Mouse (Mus musculus) left cerebral cortex, adult 18-20 months (tissue): ENCODE results near the gene Olfr1031. TPM values are rescaled to one million over a fixed set of nuclear protein-coding genes. Genes with fewer than 3 reads are reported as not detected.
"Not testable (repeated sequence)": the region's sequence is repeated elsewhere in the genome, so short reads cannot be mapped to it uniquely, and the experiment has no call there.

Experiments
- DNase-seq, 2 experiments: peaks; one replicate each; pipeline ENCODE4 v3.0.0; 2021 to 2022; ENCODE audit warnings: low spot score in 2 of 2, mixed read lengths in 1 of 2
- long read RNA-seq, 2 experiments: library from polyadenylated mRNA; stranded (forward); transcript quantifications; one replicate each; pipeline ENCODE4 v2.0.0; 2021
- total RNA-seq, 2 experiments: library from RNA; stranded (reverse); gene quantifications; 2 replicates each; pipeline ENCODE4 v1.2.3; 2021

Olfr1031 gene
- total RNA-seq: not detected
- long read RNA-seq, experiment 1: 0 reads
- long read RNA-seq, experiment 2: 0 reads

DNA sequence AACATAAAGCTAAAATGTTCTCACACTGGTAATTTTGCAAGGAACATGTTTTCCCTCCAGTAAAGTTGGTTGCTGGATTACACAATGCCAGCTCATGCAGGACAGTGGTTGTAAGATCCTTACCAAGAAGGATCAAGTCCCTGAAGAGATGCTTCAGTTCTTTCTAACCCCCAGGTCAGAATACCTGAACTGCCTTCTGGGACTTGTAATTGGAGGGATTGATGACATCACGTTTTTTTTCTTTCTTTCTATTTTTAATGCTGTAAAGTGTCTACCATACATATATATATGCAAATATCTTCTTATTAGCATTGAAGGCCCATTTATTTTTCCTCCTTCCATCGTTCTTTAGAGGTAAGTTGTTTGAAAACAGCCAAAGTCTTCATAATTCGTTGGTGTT is at the start of gene Olfr1031:
Gene Olfr1031 (plus strand): TSS at position 301 of the 400 bp plus-strand sequence.
- DNase-seq: no peak

- no peak for DNase-seq
Measured at GRCm38 (mm10) chr2:85950137-85950536, 40.0 kb upstream of the Olfr1031 start, which contains the start of gene Olfr1028. Gene Olfr1028 (plus strand): TSS chr2:85950437.

GRCm38 (mm10) chr2:85973595-85973994 is 16.5 kb upstream of the Olfr1031 start, which contains the start of gene Olfr1029:
Gene Olfr1029 (plus strand): TSS chr2:85973895.
- no peak for DNase-seq

DNA sequence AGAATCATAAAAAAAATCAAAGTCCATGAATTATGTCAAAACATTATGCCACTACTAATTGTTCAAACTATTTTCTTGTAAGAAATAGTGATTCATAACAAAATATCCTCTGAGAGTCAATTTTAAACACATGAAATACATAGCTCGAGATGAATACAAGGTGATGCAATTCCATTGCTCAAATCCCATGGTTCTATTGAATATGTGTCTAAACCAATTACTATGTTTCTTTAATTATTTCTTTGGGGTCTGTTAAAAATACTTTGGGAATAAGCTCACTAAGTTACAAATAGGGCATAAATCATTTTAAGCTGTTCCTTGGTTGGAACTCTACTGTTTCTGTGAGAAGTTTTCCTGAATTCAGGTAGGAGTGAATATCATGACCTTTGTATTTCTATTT is 11.1 kb upstream of the Olfr1031 start, which contains the start of gene Olfr1030:
Gene Olfr1030 (plus strand): TSS at position 301 of the 400 bp plus-strand sequence.
- no peak for DNase-seq

DNA sequence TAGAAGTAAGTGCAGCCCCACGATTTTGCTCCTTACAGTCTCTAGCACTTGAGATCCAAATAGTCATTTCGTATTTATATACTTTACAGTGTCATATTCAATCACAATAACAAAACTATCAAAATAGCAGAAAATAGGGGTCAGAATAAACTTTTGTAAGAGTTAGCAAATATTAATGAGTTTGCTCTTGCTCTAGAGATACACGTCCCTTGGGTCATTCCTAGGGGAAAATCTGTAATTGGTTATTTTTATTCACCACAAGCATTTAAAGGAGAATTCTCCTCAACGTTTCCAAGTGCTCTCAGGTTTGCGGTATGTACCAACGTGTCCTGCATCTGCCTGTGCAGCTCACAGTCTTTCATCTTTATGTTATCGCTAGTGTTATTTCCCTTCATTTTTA is 15.1 kb downstream of the Olfr1031 start, which contains the start of gene Olfr1032:
Gene Olfr1032 (plus strand): TSS at position 301 of the 400 bp plus-strand sequence.
- DNase-seq: no peak

- not testable (repeated sequence) for DNase-seq
Measured at GRCm38 (mm10) chr2:86020406-86020805, 30.3 kb downstream of the Olfr1031 start, which contains the start of gene Olfr1033. Gene Olfr1033 (plus strand): TSS chr2:86020633.

- not testable (repeated sequence) for DNase-seq
Measured at GRCm38 (mm10) chr2:86021518-86021917, 31.4 kb downstream of the Olfr1031 start.

Other genes with a start within 250 kb of the Olfr1031 start
- gene Olfr1012, start 227.5 kb upstream of the Olfr1031 start, total RNA-seq: not detected
- gene Olfr1013, start 223.2 kb upstream of the Olfr1031 start, total RNA-seq: not detected
- not detected for gene Olfr1014, start 217.6 kb upstream of the Olfr1031 start, total RNA-seq
- not detected for gene Olfr1015, start 208.3 kb upstream of the Olfr1031 start, total RNA-seq
- gene Olfr1016, start 187.8 kb upstream of the Olfr1031 start, total RNA-seq: not detected
- not detected for gene Olfr1018, start 171.8 kb upstream of the Olfr1031 start, total RNA-seq
- not detected for gene Olfr1019, start 144.8 kb upstream of the Olfr1031 start, total RNA-seq
- not detected for gene Olfr1020, start 143.3 kb upstream of the Olfr1031 start, total RNA-seq
- not detected for gene Olfr1022, start 121.7 kb upstream of the Olfr1031 start, total RNA-seq
- not detected for gene Olfr1023, start 104.7 kb upstream of the Olfr1031 start, total RNA-seq
- not detected for gene Olfr1024, start 85.3 kb upstream of the Olfr1031 start, total RNA-seq
- not detected for gene Olfr1025-ps1, start 75.1 kb upstream of the Olfr1031 start, total RNA-seq
- gene Olfr1026, start 68.7 kb upstream of the Olfr1031 start, total RNA-seq: not detected
- gene Olfr1028, start 39.9 kb upstream of the Olfr1031 start, total RNA-seq: not detected
- gene Olfr1029, start 16.4 kb upstream of the Olfr1031 start, total RNA-seq: not detected
- gene Olfr1030, start 11.0 kb upstream of the Olfr1031 start, total RNA-seq: not detected
- not detected for gene Olfr1032, start 15.2 kb downstream of the Olfr1031 start, total RNA-seq
- not detected for gene Olfr1033, start 30.3 kb downstream of the Olfr1031 start, total RNA-seq
- gene Olfr1034, start 55.6 kb downstream of the Olfr1031 start, total RNA-seq: not detected
- not detected for gene Olfr1036, start 83.7 kb downstream of the Olfr1031 start, total RNA-seq
- not detected for gene Olfr1037, start 97.1 kb downstream of the Olfr1031 start, total RNA-seq
- not detected for gene Olfr1039, start 145.6 kb downstream of the Olfr1031 start, total RNA-seq
- not detected for gene Olfr1040, start 156.4 kb downstream of the Olfr1031 start, total RNA-seq
- not detected for gene Olfr1042, start 171.5 kb downstream of the Olfr1031 start, total RNA-seq
- gene Olfr1043, start 177.2 kb downstream of the Olfr1031 start, total RNA-seq: not detected
- not detected for gene Olfr1044, start 187.5 kb downstream of the Olfr1031 start, total RNA-seq
- gene Olfr52, start 195.4 kb downstream of the Olfr1031 start, total RNA-seq: not detected
- not detected for gene Olfr1045, start 212.7 kb downstream of the Olfr1031 start, total RNA-seq
- not detected for gene Olfr1046, start 229.0 kb downstream of the Olfr1031 start, total RNA-seq
- not detected for gene Olfr1047, start 241.1 kb downstream of the Olfr1031 start, total RNA-seq
- not detected for gene Olfr1048, start 250.0 kb downstream of the Olfr1031 start, total RNA-seq